Mouse (Mus musculus): ENCODE measurements around the gene Olfr1009. TPM values are rescaled to one million over a fixed set of nuclear protein-coding genes. Genes with fewer than 3 reads are reported as not detected.
"Not testable (repeated sequence)": the region's sequence is repeated elsewhere in the genome, so short reads cannot be mapped to it uniquely, and the experiment has no call there.

Gene Olfr1009
- polyA plus RNA-seq (2012; rRNA removed): not detected in 2 replicates

DNA sequence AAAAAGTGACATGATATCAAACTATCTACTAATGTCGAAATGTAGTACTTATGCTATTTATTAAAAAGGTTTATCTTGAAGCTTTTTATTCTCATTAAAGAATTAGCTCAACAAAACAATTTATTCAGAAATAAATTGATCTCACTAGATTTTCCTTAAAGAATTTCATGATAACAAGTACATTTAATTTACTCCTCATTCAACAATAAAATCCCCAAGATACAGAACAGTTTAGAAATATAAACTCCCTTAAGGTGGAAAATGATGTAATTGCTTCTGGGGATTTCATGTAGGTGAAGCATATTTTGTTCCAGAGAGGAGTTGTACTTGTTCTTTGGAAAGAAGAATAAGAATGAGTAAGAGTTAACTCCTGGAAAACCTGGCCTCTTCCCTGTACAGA is at the start of gene Olfr1009:
Gene Olfr1009 (plus strand): TSS at position 301 of the 400 bp plus-strand sequence.
- H3K4me3 ChIP-seq (ENCODE audit: extremely low read depth, insufficient read depth, insufficient read length): no peak within 1 kb of the TSS
- no peaks in the 10 kb centered on the region for H3K36me3 ChIP-seq (ENCODE audit: control insufficient read depth, insufficient read depth, low read length)
- no peaks in the 10 kb centered on the region for H3K4me1 ChIP-seq (ENCODE audit: control insufficient read depth, insufficient read depth, insufficient read length)
- TF ChIP-seq CTCF (IDR thresholded peaks at IDR 0.05; ENCODE audit: extremely low read depth, insufficient read depth, insufficient read length, insufficient replicate concordance): no peak
- TF ChIP-seq POLR2A (IDR thresholded peaks at IDR 0.05; ENCODE audit: low read depth, low read length): no peak
- no peak for DNase-seq (ENCODE audit: low read depth in 1 of 2, low spot score in 2 of 2)
- 83% methylated on average over 1 of the region's 1 CpGs for WGBS
- no peak within 1 kb of the TSS for H3K27ac ChIP-seq (ENCODE audit: insufficient read depth, low read length)
- H3K27me3 ChIP-seq (ENCODE audit: control insufficient read depth, insufficient read depth, low read length): no peaks in the 10 kb centered on the region

DNA sequence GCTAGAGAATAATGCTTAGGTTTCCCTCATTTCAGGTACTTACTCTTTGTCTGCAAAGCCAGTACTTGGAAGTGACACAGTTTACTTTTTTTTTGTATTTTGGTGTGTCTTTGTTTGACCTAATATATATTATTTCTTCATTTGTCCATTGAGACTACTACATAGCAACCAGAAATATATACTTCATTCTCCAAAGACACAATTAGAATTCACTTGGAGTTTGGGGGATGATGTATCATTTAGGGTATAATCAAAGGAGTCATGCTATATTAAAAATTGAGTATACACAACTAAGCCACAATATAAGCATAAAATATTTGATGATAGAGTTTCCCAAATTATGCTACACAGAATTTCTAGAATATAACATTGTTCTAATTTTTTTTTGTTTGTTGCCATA is 36.6 kb upstream of the Olfr1009 start, which contains the start of gene Olfr1006:
Gene Olfr1006 (minus strand): TSS at position 101 of the 400 bp plus-strand sequence.
- no peaks in the 10 kb centered on the region for H3K36me3 ChIP-seq (ENCODE audit: control insufficient read depth, insufficient read depth, low read length)
- no peaks in the 10 kb centered on the region for H3K4me1 ChIP-seq (ENCODE audit: control insufficient read depth, insufficient read depth, insufficient read length)
- H3K27me3 ChIP-seq (ENCODE audit: control insufficient read depth, insufficient read depth, low read length): no peaks in the 10 kb centered on the region
- no peak for TF ChIP-seq POLR2A (IDR thresholded peaks at IDR 0.05; ENCODE audit: low read depth, low read length)
- no peak for TF ChIP-seq CTCF (IDR thresholded peaks at IDR 0.05; ENCODE audit: extremely low read depth, insufficient read depth, insufficient read length, insufficient replicate concordance)
- no peak within 1 kb of the TSS for H3K27ac ChIP-seq (ENCODE audit: insufficient read depth, low read length)
- H3K4me3 ChIP-seq (ENCODE audit: extremely low read depth, insufficient read depth, insufficient read length): no peak within 1 kb of the TSS; the same call in 1 of the 2 replicates
- DNase-seq (ENCODE audit: low read depth in 1 of 2, low spot score in 2 of 2): no peak

GRCm38 (mm10) chr2:85689131-85689530 is 26.1 kb upstream of the Olfr1009 start, which contains the start of gene Olfr1008:
Olfr1008 (plus strand) TSS chr2:85689431.
- TF ChIP-seq CTCF (IDR thresholded peaks at IDR 0.05; ENCODE audit: extremely low read depth, insufficient read depth, insufficient read length, insufficient replicate concordance): no peak
- no peak for TF ChIP-seq POLR2A (IDR thresholded peaks at IDR 0.05; ENCODE audit: low read depth, low read length)
- Histone ChIP-seq H3K27me3 (ENCODE audit: control insufficient read depth, insufficient read depth, low read length) (no peaks in the 10 kb centered on the region), H3K4me3 (ENCODE audit: extremely low read depth, insufficient read depth, insufficient read length) (no peak within 1 kb of the TSS; the same call in 1 of the 2 replicates), H3K27ac (ENCODE audit: insufficient read depth, low read length) (no peak within 1 kb of the TSS), H3K4me1 (ENCODE audit: control insufficient read depth, insufficient read depth, insufficient read length) (no peaks in the 10 kb centered on the region), H3K36me3 (ENCODE audit: control insufficient read depth, insufficient read depth, low read length) (no peaks in the 10 kb centered on the region)
- DNase-seq (ENCODE audit: low read depth in 1 of 2, low spot score in 2 of 2): no peak

DNA sequence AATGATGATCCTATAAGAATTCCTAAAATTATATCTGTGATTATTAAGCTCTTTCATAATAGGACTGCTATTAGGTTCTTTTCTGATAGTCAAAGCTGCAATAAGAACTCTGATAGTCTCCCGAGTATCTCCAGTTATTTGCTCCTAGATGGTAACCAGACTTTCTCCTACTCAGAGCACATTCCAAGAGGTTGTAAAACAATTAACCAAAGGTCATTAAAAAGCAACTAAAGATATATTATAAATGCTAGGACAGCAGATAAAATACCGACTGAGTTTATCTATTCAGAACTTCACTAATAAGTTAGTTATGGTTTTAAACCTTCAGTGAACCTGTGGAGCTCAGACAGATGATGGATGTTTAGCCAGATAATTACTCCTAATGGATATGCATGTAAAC is 4.5 kb upstream of the Olfr1009 start:
- H3K27me3 ChIP-seq (ENCODE audit: control insufficient read depth, insufficient read depth, low read length); H3K4me1 ChIP-seq (ENCODE audit: control insufficient read depth, insufficient read depth, insufficient read length); DNase-seq (ENCODE audit: low read depth in 1 of 2, low spot score in 2 of 2); H3K36me3 ChIP-seq (ENCODE audit: control insufficient read depth, insufficient read depth, low read length); H3K27ac ChIP-seq (ENCODE audit: insufficient read depth, low read length); H3K4me3 ChIP-seq (ENCODE audit: extremely low read depth, insufficient read depth, insufficient read length): not testable (repeated sequence)
- WGBS: 49% methylated on average over 2 of the region's 2 CpGs

DNA sequence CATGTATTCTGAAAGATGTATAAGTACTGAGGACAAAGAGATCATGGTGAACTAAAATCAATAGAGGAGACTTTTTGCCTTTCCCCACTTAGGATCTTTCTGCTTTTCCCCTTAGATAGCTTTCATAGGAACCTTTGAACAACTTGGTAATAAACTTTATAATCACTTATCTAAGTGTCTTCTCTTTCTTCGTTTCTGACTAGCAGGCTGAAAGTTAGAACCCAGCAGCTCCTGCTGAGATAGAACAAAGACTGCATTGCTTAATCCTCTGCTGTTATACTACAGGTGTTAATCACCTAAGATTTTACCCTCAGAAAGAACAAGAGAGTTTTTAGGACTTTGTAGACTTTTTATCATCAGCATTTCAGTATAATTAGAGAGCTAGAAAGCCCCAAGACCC is 4.1 kb upstream of the Olfr1009 start:
- no peak overlapping the region for H3K4me3 ChIP-seq (ENCODE audit: extremely low read depth, insufficient read depth, insufficient read length)
- H3K27ac ChIP-seq (ENCODE audit: insufficient read depth, low read length): no peak overlapping the region
- TF ChIP-seq CTCF (IDR thresholded peaks at IDR 0.05; ENCODE audit: extremely low read depth, insufficient read depth, insufficient read length, insufficient replicate concordance) (no peak), POLR2A (IDR thresholded peaks at IDR 0.05; ENCODE audit: low read depth, low read length) (no peak)
- 31% methylated on average over 1 of the region's 1 CpGs for WGBS
- H3K4me1 ChIP-seq (ENCODE audit: control insufficient read depth, insufficient read depth, insufficient read length): no peaks in the 10 kb centered on the region
- no peaks in the 10 kb centered on the region for H3K36me3 ChIP-seq (ENCODE audit: control insufficient read depth, insufficient read depth, low read length)
- no peaks in the 10 kb centered on the region for H3K27me3 ChIP-seq (ENCODE audit: control insufficient read depth, insufficient read depth, low read length)
- no peak for DNase-seq (ENCODE audit: low read depth in 1 of 2, low spot score in 2 of 2)

DNA sequence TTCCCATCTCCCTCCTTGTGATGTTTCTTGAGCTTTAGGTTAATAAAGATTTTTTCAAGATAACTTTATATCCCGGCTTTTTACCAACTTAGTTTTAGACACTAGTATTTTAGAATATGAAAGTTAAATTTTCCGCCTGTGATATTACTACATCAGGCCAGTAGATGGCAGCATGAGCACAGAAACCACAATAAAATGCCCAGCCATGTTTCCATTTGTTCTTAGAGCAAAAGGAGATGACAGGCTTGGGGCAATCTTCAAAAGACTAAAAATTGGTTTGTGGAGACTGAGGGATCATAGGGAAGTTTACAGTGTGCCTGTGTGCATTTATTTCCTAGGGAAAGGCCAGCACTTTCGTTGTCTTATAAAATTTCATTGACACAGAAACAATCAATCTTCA is 10.6 kb downstream of the Olfr1009 start:
- Histone ChIP-seq H3K27ac (ENCODE audit: insufficient read depth, low read length) (no peak overlapping the region), H3K27me3 (ENCODE audit: control insufficient read depth, insufficient read depth, low read length) (no peaks in the 10 kb centered on the region), H3K36me3 (ENCODE audit: control insufficient read depth, insufficient read depth, low read length) (no peaks in the 10 kb centered on the region), H3K4me1 (ENCODE audit: control insufficient read depth, insufficient read depth, insufficient read length) (no peaks in the 10 kb centered on the region), H3K4me3 (ENCODE audit: extremely low read depth, insufficient read depth, insufficient read length) (no peak overlapping the region)
- no peak for TF ChIP-seq CTCF (IDR thresholded peaks at IDR 0.05; ENCODE audit: extremely low read depth, insufficient read depth, insufficient read length, insufficient replicate concordance)
- TF ChIP-seq POLR2A (IDR thresholded peaks at IDR 0.05; ENCODE audit: low read depth, low read length): no peak
- DNase-seq (ENCODE audit: low read depth in 1 of 2, low spot score in 2 of 2): no peak
- WGBS: 18% methylated on average over 3 of the region's 3 CpGs

GRCm38 (mm10) chr2:85753822-85754221 is 38.6 kb downstream of the Olfr1009 start:
- H3K4me1 ChIP-seq (ENCODE audit: control insufficient read depth, insufficient read depth, insufficient read length): no peaks in the 10 kb centered on the region

More at GRCm38 (mm10) chr2:85753822-85754221, 38.6 kb downstream of the Olfr1009 start:
- no peak for TF ChIP-seq POLR2A (IDR thresholded peaks at IDR 0.05; ENCODE audit: low read depth, low read length)
- no peak for TF ChIP-seq CTCF (IDR thresholded peaks at IDR 0.05; ENCODE audit: extremely low read depth, insufficient read depth, insufficient read length, insufficient replicate concordance)
- Histone ChIP-seq H3K36me3 (ENCODE audit: control insufficient read depth, insufficient read depth, low read length) (no peaks in the 10 kb centered on the region), H3K27me3 (ENCODE audit: control insufficient read depth, insufficient read depth, low read length) (no peaks in the 10 kb centered on the region), H3K27ac (ENCODE audit: insufficient read depth, low read length) (no peak overlapping the region), H3K4me3 (ENCODE audit: extremely low read depth, insufficient read depth, insufficient read length) (no peak overlapping the region)
- WGBS: 80% methylated on average over 4 of the region's 4 CpGs
- no peak for DNase-seq (ENCODE audit: low read depth in 1 of 2, low spot score in 2 of 2)

Measured in spleen, adult 2 months (tissue).